Mouse (Mus musculus): ENCODE results near the gene Fam160a1.

Fam160a1 gene

DNA sequence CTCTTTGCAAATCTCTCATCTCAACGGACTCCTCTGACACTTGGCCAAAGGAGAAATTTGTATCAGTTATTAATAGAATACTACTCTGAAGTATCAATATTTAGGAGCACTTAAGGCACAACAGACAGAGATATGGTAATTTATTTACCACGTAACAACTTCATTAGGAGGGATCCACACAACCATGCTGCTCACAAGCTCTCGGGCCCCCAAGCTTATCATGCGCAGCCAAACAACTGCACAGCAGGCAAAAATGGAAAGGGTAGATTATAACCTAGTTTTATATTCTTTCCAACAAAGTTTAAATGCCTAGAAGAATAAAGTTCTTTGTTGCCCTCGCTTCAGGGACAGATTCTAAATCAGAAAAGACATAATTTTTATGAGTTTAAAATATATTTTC lies 137.1 kb downstream of the Fam160a1 start:
- in situ Hi-C loops (cut with MseI, MboI): no loop called here

DNA sequence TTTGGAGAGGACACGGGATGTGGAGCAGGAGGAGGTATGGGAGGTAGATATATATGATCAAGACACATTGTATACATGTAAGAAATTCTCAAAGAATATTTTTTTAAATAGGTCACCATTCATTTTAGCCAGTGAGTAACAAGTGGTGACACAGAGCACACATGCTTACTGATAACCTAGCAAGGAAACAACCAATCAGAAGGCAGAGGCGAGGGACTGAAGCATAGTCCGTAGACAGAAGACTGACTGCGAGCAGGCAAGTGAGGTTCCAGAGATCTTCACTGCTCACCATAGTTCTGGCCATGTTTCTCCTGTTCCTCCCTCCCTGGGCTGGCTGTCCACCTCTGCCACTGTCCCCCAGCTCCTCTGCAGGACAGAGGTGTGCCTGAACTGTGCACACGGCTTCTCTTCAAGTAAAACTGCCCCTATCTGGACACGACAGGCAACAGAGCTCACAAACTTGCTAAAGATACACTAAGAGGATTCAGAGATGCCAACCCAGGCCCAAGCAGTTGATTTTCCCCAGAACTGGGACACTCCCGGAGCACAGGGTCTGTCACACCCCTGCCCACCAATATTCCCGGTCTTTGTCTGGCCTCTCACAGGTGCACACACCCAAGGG lies 137.7 kb downstream of the Fam160a1 start:
- in situ Hi-C loops (cut with MseI, MboI): no loop called here

DNA sequence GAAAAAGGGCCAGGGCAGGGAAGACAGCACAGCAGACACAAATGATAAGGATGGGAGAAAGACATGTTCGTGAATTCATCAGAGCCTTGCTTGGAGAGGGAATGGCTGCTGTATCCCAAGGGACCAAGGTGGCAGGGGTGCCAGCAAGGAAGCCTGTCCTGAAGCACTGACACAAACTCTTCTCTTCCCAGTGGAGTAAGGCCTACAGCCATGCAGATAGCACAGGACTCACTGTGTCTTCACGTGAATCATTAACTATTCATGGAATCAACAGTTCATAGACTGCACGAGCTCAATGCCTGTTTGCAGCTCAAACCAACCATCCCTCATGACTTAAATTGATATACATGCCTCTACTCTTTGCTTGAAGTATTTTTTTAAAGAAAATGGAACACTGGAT lies 139.1 kb downstream of the Fam160a1 start:
- in situ Hi-C loops (cut with MseI, MboI): no loop called here

DNA sequence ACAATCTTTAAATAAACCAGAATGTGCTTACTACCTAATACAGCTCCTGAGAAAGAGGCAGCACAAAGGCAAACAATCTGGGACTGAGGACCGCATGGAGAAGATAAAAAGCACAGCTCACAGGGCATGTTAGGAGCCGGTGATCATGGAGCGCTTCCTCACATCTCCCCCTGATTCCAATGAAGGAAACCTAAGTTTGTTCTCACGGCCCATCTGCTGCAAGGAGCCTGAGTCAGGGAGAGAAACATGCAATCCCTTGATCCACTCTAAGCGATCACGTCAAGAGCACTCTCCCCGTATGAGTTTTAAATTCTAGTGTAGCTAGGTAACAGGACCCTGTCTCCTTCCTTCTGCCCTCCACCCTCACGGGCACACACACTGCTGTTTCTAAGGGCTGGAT lies 140.0 kb downstream of the Fam160a1 start:
- in situ Hi-C loops (cut with MseI, MboI): no loop called here

DNA sequence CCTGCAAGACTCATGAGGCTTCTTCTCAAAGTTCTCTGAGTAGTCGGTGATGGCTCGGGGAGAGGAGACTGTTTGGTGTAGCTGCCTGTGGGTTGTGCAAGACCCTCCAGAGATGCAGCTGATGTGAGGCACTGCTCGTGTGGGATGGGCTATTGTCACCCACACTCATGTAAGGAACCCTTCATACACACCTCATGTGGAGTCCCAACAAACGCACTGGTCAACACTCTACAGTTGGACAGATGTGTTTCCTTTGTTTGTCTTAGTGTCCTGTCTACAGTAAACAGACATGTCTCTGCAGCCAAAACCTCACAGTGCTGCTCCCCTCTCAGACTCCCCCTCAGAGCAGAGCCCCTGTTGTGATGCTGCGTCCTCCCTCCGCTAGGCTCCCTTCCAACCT lies 147.2 kb downstream of the Fam160a1 start:
- in situ Hi-C loops (cut with MseI, MboI): no loop called here

DNA sequence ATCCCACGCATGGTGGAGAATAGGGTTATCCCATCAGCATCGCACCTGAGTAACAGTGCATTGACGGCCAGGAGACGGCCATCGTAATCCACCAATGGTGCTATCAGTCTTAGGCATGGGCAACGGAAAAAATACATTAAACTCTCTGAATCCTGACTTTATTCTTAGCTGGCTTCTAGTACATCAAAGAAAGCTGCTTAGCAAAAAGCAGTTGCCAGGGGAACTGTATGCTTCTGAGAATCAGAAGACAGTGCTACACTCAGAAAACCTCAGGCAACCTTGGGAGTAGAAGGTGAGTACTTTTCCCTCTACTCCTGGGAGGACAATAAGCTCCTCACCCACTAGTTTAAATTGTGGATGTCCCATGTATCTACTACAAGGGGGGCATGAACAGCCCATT lies 149.4 kb downstream of the Fam160a1 start:
- in situ Hi-C loops (cut with MseI, MboI): no loop called here

DNA sequence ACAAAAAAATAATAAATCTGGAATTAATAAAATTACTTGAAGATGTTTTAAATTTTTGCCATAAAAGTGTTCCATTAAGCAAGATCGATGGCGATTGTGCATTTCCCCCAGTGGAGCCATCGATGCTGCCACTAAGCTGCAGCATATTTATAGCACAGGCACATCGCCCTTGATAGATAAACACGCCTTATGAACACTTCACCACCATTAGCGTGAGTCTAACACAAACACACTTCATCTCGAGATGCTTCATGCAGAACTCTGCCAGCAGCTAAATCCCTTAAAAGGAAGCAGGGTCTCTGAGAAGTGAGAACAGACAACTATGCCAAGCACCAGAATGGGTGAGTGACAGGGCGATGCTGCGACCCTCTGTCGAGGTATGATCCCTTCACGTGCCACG lies 150.4 kb downstream of the Fam160a1 start:
- in situ Hi-C loops (cut with MseI, MboI): no loop called here

DNA sequence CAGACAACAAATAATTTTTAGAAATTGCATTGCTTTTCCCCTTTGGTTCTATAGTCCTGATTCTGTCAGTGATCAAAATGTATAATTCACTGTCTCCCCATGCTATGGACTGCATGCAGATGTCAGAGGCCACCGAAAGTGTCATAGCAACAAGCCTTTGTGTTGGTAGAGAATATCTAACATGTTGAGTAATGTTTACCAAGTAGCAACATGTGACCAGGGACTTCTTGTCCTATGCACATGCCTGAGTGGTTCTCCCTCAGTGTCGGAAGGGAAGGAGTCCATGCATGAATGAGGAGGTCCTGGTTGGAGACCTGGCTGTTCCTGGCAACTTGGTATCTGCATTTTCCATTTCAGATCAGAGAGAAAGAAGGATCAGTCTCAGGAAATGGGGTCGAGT lies 150.9 kb downstream of the Fam160a1 start:
- in situ Hi-C loops (cut with MseI, MboI): no loop called here

DNA sequence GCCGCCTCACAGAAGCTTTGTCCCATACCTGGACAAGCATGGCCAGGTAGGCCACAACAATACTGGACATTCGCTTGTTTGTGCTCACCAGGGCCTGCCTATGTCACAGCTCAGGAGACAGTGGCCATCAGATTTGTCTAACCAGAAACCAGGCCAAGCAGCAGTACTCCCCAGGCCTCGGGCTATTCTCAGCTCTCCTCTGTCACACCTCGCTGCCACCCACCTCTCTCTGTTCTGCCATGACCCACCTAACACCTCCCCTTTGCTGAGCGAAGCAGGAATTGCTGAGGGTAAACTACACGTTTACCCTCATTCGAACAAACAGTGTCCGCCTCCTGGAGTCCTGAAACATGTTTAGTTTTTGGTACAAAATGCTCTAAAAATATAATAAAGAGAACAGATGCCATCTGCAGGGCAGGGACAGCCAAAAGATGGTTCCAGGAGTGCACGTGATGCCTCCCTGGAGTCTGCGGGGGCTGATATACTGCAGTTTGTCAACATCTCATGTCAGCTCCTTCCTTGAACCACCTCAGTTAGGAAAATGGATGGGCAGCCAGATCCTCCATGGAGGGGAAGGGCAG lies 152.4 kb downstream of the Fam160a1 start:
- in situ Hi-C loops (cut with MseI, MboI): no loop called here

DNA sequence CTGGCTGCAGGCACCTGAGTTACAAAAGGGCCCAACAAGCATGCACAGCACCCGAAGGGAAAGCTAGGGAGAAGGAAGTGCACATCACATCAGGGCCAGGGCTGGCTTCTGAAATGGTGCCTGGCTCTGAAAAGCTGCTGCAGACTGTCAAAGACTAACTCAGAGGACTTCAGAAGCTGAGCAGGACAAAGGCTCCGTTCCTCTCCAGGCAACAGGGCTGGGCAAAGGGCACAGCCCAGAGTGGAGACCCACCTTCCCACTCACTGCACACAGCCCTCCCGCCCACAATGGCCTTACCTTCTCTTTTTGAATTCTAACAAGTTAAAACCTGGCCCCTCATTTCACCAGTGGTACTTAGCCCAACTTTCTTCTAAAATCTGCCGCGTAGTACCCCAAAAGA lies 153.3 kb downstream of the Fam160a1 start:
- in situ Hi-C loops (cut with MseI, MboI): no loop called here

DNA sequence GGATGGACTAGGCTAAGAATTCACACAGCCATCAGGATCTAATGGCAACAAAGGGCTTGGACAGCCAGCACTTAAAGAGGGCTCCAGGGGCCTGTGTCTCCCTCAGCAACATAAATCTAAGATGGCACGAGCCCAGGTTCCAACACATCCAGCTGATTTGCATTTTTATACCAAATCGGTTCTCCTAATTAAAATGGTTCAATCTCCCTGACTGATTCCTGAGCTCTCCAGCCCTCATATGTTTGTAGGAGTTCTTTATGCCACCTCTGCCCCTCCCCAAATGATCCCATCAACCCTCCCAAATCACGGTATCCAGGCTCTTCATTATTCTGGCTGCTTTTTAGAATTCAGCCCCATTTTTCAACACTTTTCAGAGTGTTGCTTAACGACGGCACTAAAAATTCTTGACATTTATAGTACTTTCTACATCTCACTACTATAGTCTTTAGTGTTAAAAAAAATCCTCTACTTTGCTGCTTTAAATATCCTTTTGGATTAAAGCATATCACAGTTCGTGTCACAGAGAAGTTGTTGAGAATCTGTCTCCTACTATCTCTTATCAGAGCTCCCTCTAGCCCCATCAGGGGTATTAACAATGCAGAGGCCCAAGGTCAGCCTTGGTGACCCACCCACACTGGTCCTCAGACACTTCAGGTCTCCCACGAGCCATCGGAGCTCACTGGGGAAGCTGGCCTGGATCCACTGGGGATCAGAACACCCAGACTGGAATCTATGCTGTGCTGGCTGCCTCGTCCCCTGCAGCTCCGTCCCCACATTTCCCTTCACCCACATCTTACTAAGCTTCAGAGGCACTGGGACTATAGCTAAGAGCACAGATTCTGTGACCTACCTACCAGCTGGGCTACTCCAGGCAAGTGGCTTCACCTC lies 154.9 kb downstream of the Fam160a1 start:
- in situ Hi-C loops (cut with MseI, MboI): no loop called here

DNA sequence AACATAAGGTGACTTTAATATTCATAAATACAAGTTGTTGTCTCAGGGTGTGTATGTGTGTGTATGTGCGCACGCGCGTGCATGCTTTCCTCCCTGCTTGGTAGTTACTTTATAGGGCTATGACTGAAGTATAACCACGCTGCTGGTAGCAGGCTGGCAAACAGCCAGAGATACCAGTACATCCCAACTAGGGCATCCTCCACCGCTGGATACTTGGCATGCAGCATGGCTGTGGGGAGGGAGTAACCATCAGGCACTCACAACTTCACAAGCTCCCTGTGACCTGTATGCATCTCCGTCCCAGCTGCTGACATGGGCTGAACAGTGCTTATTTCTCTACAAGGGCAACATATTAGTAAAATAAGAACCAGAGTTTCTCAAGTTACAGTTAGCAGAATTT lies 157.4 kb downstream of the Fam160a1 start:
- in situ Hi-C loops (cut with MseI, MboI): no loop called here

DNA sequence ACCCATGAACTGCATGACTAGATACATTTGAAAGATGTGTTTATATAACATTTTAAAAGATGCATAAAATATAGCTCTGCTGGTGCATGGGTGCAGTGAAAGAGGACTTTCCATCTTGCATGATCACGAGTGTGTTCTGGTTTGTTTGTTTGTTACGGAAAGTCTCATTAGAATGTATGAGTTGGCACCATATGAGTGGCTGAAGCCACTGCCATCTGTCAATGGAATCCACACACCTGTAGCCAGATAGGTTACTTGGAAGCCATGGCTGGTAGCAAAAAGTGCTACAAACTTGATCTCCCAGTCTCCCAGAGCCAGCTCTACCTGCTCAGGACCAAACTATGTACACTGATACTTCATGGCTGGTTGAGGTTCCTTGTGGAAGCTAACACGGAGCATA lies 161.6 kb downstream of the Fam160a1 start:
- in situ Hi-C loops (cut with MseI, MboI): no loop called here

DNA sequence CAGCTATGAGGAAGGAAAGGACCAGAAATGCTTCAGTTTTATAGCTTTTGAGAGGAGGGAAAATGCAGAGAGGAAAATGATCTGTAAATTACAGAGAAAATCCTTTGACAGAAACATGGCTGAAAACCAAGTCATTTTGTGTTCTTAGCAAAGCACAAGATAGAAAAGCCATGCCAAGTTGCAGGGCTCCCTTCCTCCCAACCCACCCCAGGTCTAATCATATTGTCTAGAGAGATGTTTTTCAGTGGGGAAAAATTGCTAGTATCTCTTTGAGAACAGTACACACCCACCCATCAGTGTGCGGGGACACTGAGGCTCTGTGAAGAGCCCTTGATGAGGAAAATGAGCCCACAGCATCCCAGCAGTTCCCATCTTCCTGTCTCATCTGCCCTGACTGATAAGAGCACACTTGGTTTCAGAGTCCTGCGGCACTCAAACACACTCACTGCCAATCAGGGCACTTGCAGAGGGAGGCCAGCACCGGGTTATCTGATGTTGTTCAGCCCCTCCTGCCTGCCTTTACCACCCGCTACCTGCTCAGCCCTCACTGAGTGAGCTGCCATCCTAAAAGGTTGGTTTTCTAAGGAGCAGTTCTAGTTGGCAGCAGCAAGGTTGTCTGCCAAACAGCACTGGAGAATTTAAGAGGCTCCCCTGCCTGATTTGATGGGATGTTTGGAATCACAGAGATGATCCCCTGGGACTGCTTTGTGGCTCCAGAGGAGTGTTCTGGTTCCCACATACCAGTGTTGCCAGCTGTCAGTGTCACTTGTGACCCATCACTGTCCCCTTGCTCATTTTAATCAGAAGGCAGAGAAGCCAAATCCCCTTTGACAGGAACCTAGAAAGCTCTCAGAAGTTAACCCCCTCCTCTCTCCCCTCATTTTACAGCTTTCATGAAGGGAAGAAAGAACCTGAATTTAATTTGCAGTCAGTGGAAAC lies 164.1 kb downstream of the Fam160a1 start:
- in situ Hi-C loops (cut with MseI, MboI): no loop called here

DNA sequence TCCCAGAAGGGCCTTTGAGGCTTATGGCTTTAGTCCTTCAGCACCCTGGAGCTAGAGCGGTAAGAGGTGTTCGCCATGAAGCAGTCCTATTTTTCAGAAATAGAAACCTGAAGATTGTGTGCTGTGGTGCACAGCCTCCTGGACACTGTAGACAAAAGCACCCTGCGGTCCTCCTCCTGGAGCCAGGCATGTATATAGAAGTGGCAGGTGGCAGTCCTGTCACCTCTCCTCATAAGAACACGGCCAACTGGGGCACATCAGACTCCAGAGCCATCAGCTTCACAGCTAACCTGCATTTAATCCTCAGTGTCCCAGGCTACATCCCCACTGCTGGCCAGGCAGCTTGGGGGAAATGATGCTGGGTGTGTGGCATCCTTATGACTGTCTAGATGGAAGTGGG lies 167.9 kb downstream of the Fam160a1 start:
- in situ Hi-C loops (cut with MseI, MboI): no loop called here

DNA sequence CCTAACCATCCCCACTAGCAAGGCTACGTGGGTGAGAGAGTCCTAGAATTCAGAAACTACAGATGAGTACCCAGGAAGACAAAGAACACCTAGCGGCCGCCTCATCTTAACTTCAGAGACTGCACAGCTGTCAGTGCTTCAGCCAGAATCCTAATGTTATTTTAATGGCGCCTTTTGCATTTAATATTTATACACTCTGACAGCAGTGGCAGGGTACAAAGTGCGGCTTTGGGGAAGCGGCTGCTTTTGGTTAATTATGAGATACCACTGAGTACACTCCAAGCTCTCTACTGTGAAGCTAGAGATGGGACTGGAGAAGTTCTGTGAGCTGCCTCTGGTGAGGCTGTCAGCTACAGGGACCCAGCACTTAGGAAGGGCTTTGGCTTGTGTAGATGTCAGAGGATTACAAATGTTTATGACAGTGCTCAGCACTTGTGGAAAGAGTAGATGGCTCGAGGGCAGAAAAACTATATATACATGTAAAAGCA lies 171.5 kb downstream of the Fam160a1 start:
- in situ Hi-C loops (cut with MseI, MboI): no loop called here

DNA sequence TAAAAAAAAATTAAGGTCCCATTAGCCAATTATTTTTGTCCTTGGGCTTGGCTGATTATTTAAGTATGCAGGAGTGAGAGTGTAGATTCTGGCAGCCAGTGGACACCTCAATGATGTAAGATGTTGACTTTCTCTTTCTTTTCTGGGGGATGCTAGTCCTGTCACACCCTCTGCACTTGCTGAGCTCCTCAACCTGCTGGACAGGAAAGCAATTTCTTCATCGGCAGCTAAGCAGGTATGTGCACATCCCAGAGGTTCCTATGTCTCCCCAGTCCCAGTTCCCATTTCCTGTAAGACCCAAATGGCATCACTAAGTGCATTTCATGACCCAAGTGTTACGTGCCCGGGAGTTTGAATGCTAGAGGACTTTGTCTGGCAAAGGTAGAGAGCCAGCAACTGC lies 172.3 kb downstream of the Fam160a1 start:
- in situ Hi-C loops (cut with MseI, MboI): no loop called here

DNA sequence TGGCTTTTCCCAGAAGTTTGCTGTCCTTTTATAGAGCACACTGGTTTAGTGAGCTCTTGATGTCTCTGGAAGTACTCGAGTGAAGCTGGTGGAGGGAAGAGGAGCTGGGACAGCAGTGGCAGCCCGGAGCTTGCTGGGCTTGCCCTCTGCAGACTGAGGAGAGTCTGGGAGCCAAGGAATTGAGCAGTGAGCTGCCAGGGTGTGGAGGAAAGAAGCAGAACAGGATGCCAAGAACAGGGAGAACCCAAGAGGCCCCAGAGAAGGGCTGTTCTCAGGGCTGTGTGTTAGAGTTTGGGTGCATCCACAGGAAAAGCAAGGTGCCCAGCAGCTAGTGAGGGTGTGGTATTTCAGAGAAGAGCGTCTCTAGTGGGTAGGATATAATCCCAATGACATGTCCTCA lies 175.3 kb downstream of the Fam160a1 start:
- in situ Hi-C loops (cut with MseI, MboI): no loop called here

DNA sequence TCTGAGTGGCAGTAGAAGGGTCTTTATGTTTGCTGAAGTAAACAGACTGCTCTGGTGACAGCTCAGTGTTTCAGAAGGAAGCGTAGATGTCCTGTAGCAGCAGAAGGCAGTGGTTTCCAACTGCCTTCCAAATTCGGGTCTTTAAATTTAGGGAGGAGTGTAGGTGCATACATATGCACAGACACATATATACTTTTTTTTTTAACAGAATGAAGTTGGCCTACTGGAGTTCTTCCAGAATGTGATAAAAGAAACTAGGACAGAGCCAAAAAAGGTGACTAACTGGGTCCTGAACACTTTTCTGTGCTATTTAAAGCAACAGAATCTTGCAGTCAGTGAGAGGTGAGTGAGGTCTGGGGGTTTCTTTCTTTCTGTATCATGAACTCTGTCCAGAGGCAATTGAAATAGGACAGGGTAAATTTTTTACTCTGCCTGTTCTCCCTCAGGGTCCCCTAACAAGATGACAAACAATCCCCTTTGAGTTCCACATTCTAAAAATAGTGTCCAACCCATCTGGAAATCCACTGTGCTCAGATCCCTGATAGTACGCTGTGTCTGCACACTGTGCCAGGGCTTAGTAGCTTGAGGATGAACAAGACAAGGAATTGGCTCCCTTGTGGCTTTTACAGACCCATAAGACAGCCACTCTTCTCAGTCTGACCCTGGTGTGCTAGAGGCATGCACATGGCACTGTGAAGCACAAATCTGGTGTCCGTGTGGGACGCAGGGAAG lies 180.2 kb downstream of the Fam160a1 start:
- in situ Hi-C loops (cut with MseI, MboI): no loop called here

DNA sequence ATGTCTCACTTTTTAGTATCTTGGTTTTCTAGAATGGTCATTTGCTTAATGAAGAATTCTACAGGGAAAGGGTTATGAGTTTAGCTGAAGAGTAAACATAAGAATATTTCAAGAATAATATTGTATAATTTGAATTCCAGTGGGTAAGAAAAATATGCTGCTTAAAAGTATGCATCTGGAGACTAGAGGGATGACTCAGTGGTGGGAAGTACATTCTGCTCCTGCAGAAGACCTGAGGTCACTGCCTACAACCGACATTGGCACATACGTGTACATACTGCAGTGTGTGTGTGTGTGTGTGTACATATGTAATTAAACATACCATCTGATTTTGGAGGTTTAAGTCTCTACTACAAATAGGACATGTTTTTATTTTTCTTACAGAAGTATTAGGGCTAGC lies 181.5 kb downstream of the Fam160a1 start:
- in situ Hi-C loops (cut with MseI, MboI): no loop called here

DNA sequence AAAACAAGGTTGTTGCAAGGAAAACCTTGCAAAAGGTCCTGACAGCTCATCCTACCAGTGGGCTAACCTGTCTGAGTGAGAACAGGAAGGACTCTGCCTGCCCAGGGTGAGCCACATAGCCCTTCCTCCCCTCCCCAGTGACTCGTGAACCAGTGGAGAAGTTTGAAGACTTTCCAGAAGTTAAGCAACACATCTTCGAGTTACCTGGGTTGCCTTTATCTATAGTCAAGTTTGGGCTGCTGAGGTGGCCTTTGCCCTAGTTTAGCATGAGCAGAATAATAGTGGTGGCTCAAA lies 182.0 kb downstream of the Fam160a1 start:
- in situ Hi-C loops (cut with MseI, MboI): no loop called here
